Mouse (Mus musculus) limb, embryonic 14.5 days (tissue): Measurements from ENCODE around the gene Ppp1r26. TPM values are rescaled to one million over a fixed set of nuclear protein-coding genes. Genes with fewer than 3 reads are reported as not detected.

Experiments used
- ATAC-seq: fragments of 200-750 bp; cut with Nextera tagmentation; 2 replicates; pipeline ENCODE4 v1.8.0; 2017; ENCODE audit warnings: low read depth, moderate number of reproducible peaks, moderate TSS enrichment; ENCODE audit not compliant: low FRiP score
- DNase-seq: peaks from one replicate; pipeline ENCODE4 v3.0.0-alpha.2; 2015; ENCODE audit warnings: low spot score
- H3K27ac ChIP-seq: fragments of 300-500 bp; sonication (generic); replicated peaks from 2 replicates; pipeline ENCODE4 v1.5.1; 2014; ENCODE audit warnings: low read depth, mild to moderate bottlenecking, low read length, moderate library complexity, mixed read lengths
- H3K27me3 ChIP-seq: fragments of 300-500 bp; sonication (generic); 2 replicates; pipeline ENCODE4 v1.6.1; 2014; ENCODE audit warnings: low read length, mixed read lengths; ENCODE audit not compliant: control insufficient read depth, insufficient read depth
- H3K36me3 ChIP-seq: fragments of 300-500 bp; sonication (generic); 2 replicates; pipeline ENCODE4 v1.6.1; 2014; ENCODE audit warnings: mild to moderate bottlenecking, low read length, moderate library complexity, mixed read lengths; ENCODE audit not compliant: control insufficient read depth, insufficient read depth
- H3K4me1 ChIP-seq: fragments of 300-500 bp; sonication (generic); 2 replicates; pipeline ENCODE4 v1.6.1; 2014; ENCODE audit warnings: antibody characterized with exemption, low read length, mixed read lengths; ENCODE audit not compliant: control insufficient read depth, insufficient read depth
- H3K4me2 ChIP-seq: fragments of 300-500 bp; sonication (generic); replicated peaks from 2 replicates; pipeline ENCODE4 v1.6.1; 2014; ENCODE audit warnings: low read depth, mild to moderate bottlenecking, low read length, moderate library complexity; ENCODE audit not compliant: severe bottlenecking
- H3K4me3 ChIP-seq: fragments of 300-500 bp; sonication (generic); replicated peaks from 2 replicates; pipeline ENCODE4 v1.5.1; 2014; ENCODE audit warnings: low read length
- H3K9ac ChIP-seq: fragments of 300-500 bp; sonication (generic); 2 replicates; pipeline ENCODE4 v1.6.1; 2014; ENCODE audit warnings: mild to moderate bottlenecking, low read depth, low read length, moderate library complexity; ENCODE audit not compliant: severe bottlenecking
- H3K9me3 ChIP-seq: fragments of 300-500 bp; sonication (generic); 2 replicates; pipeline ENCODE4 v1.6.1; 2016; ENCODE audit warnings: low read length; ENCODE audit not compliant: control insufficient read depth
- POLR2A ChIP-seq: fragments of 200-500 bp; IDR thresholded peaks from 2 replicates; pipeline ENCODE4 v1.8.0; 2012; ENCODE audit warnings: inconsistent platforms, mild to moderate bottlenecking, moderate library complexity, borderline replicate concordance; ENCODE audit not compliant: insufficient read depth, insufficient read length; ENCODE audit errors: extremely low read depth
- WGBS: fragments of 180-500 bp; shearing (Covaris S2); extraction: QIAGEN DNeasy Blood & Tissue Kit; methylation state at CpG from one replicate; pipeline ENCODE4 v1.1.7; 2014; 5-methylcytosine and 5-hydroxymethylcytosine counted together
- polyA plus RNA-seq, 2 experiments: library from polyadenylated mRNA; depleted of rRNA in 1 of 2; stranded (reverse) in 1 of 2; unstranded in 1 of 2; fragments of >200 nt; fragmentation: Nextera tagmentation in 1 of 2; extraction: Ambion mirVana in 1 of 2; gene quantifications; 2 replicates each; pipeline versions ENCODE4 v1.2.1 to v1.2.3; 2012 to 2014

Gene Ppp1r26
- polyA plus RNA-seq, 2 experiments = 4.9 to 12.9 TPM

GRCm38 (mm10) chr2:28430846-28431245 is 15.8 kb upstream of the Ppp1r26 start:
- Histone ChIP-seq H3K36me3 (no peaks in the 10 kb centered on the region), H3K4me3 (no peak overlapping the region), H3K27me3 (no peaks in the 10 kb centered on the region), H3K27ac (no peak overlapping the region), H3K4me2 (no peak overlapping the region), H3K9me3 (no peaks in the 10 kb centered on the region), H3K9ac (no peak overlapping the region), H3K4me1 (0 out of 2 replicates have a peak, but pooled peaks cover 2% of the 10 kb centered on the region)
- ATAC-seq (no peak), DNase-seq (no peak)
- WGBS = 47% methylated on average over 6 of the region's 6 CpGs
- TF ChIP-seq POLR2A = no peak

GRCm38 (mm10) chr2:28432811-28433210 is 13.8 kb upstream of the Ppp1r26 start:
- Histone ChIP-seq H3K27me3 (no peaks in the 10 kb centered on the region), H3K9me3 (no peaks in the 10 kb centered on the region), H3K9ac (no peak overlapping the region), H3K27ac (no peak overlapping the region), H3K4me1 (0 out of 2 replicates have a peak, but pooled peaks cover 2% of the 10 kb centered on the region), H3K4me2 (no peak overlapping the region), H3K4me3 (no peak overlapping the region), H3K36me3 (no peaks in the 10 kb centered on the region)
- no peak for TF ChIP-seq POLR2A
- 10% methylated on average over 1 of the region's 1 CpGs for WGBS
- DNase-seq = no peak
- ATAC-seq = no peak

- Histone ChIP-seq H3K9me3 (no peaks in the 10 kb centered on the region), H3K36me3 (no peaks in the 10 kb centered on the region), H3K4me3 (no peak overlapping the region), H3K27ac (no peak overlapping the region), H3K27me3 (no peaks in the 10 kb centered on the region), H3K4me2 (no peak overlapping the region), H3K4me1 (0 out of 2 replicates have a peak, but pooled peaks cover 2% of the 10 kb centered on the region), H3K9ac (no peak overlapping the region)
- 0% methylated on average over 1 of the region's 2 CpGs for WGBS
- no peak for TF ChIP-seq POLR2A
- DNase-seq (no peak), ATAC-seq (no peak)
These were observed 13.1 kb upstream of the Ppp1r26 start for GRCm38 (mm10) chr2:28433512-28433911.

- Histone ChIP-seq H3K4me3 (no peak overlapping the region), H3K9me3 (no peaks in the 10 kb centered on the region), H3K9ac (no peak overlapping the region), H3K27ac (no peak overlapping the region), H3K4me2 (no peak overlapping the region), H3K27me3 (no peaks in the 10 kb centered on the region), H3K4me1 (0 out of 2 replicates have a peak, but pooled peaks cover 2% of the 10 kb centered on the region), H3K36me3 (no peaks in the 10 kb centered on the region)
- ATAC-seq (no peak), DNase-seq (no peak)
- no peak for TF ChIP-seq POLR2A
- WGBS = 90% methylated on average over 11 of the region's 11 CpGs
These were observed 11.2 kb upstream of the Ppp1r26 start for GRCm38 (mm10) chr2:28435401-28435800.

- no peak for TF ChIP-seq POLR2A
- Histone ChIP-seq H3K27ac (no peak overlapping the region), H3K9me3 (no peaks in the 10 kb centered on the region), H3K4me3 (no peak overlapping the region), H3K4me1 (no peaks in the 10 kb centered on the region), H3K4me2 (no peak overlapping the region), H3K9ac (no peak overlapping the region), H3K27me3 (no peaks in the 10 kb centered on the region), H3K36me3 (no peaks in the 10 kb centered on the region)
- 70% methylated on average over 6 of the region's 6 CpGs for WGBS
- no peak for ATAC-seq
- DNase-seq = no peak
These were observed 5.8 kb upstream of the Ppp1r26 start for GRCm38 (mm10) chr2:28440842-28441241.

- 74% methylated on average over 4 of the region's 4 CpGs for WGBS
- peaks cover 4% of the 10 kb centered on the region for H3K36me3 ChIP-seq
- no peak overlapping the region for H3K4me2 ChIP-seq
- H3K27me3 ChIP-seq = no peaks in the 10 kb centered on the region
- ATAC-seq (no peak), DNase-seq (no peak)
- H3K9me3 ChIP-seq = no peaks in the 10 kb centered on the region
- TF ChIP-seq POLR2A = no peak
- peaks cover 4% of the 10 kb centered on the region; the same call in 1 of the 2 replicates for H3K4me1 ChIP-seq
- H3K27ac ChIP-seq = no peak overlapping the region
- no peak overlapping the region for H3K4me3 ChIP-seq
- H3K9ac ChIP-seq = no peak overlapping the region
These were observed 1.5 kb upstream of the Ppp1r26 start for GRCm38 (mm10) chr2:28445082-28445481.
